In the genomic region with DNA sequence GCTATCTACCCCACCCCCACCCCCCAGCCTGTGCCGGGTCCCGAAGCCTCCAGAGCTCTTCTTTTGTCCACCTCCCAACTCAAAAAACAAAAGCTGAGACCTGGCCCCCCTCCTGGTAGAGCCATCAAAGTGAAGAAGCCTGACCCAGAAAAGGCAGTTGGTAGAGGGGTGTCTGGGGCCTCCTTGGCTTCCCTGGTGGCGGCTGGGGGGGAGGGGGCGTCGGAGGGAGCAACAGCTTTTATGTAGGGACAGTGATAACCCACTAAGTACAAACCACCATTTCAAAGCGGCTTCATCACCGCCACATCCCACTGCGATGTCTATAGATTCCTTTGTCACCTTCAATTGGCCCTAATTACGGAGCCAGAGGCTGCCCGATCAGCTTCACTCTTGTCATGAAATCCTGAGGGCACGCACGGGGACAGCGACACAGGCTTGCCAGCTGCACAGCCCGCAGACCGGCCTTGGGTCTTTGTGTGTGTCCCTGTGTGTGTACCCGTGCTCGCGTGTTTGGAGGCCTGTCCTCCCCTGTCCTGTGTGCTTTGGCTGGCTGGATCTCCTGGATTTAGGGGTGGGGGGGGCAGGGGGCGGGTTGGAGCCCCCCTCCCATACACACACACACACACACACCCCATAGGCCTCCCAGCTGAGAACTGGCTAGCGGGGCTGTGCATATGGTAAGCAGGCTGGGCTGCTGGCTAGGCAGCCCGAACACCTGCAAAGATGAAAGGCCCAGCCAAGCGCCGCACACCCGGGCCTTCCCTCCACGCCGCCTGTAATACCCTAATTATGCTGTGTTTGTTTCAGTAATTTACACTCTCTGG, we compare ENCODE assay signal across 11 mouse cellular contexts.
DNase-seq lines count a peak whose midpoint lies in the region; ATAC-seq and TF ChIP-seq lines count a peak whose summit lies in the region.
"Had no signal": no experiment of that assay in that cellular context is flagged by ENCODE, and none has a peak within 500 bp of the region (broad histone marks: within the 10 kb centered on the region; RNA-seq: fewer than 3 reads in every experiment).

No protein-coding gene starts in this region.

- H3K9ac ChIP-seq in heart, postnatal 0 days (replicated peaks; ENCODE audit: low read depth, low read length), result 0 out of 2 replicates have a peak overlapping the region, but pooled peaks have one; percentile 7
- H3K9ac ChIP-seq in hindbrain, embryonic 16.5 days (ENCODE audit: low read depth, low read length), result peak overlapping the region; percentile 54
- H3K9ac ChIP-seq: limb, embryonic 15.5 days had no signal

- TF ChIP-seq EP300 in heart, postnatal 0 days (IDR thresholded peaks at IDR 0.05; ENCODE audit: low read depth), result no peak

- peaks cover 43% of the 10 kb centered on the region for H3K4me1 ChIP-seq in heart, postnatal 0 days (ENCODE audit: control insufficient read depth, insufficient read depth)
- peaks cover 83% of the 10 kb centered on the region for H3K4me1 ChIP-seq in hindbrain, embryonic 16.5 days (ENCODE audit: control insufficient read depth, insufficient read depth, low read depth, low read length)

- H3K27me3 ChIP-seq in heart, postnatal 0 days (ENCODE audit: control insufficient read depth, insufficient read depth, low read length), result no peaks in the 10 kb centered on the region
- H3K27me3 ChIP-seq in hindbrain, embryonic 16.5 days (replicated peaks; ENCODE audit: control insufficient read depth, insufficient read depth, low read length), result no peaks in the 10 kb centered on the region
- H3K27me3 ChIP-seq: CH12.LX; limb, embryonic 15.5 days had no signal

- 52% methylated on average over 25 of the region's 26 CpGs for WGBS in heart, postnatal 0 days
- 14% methylated on average over 24 of the region's 26 CpGs for WGBS in hindbrain, embryonic 16.5 days

- H3K27ac ChIP-seq in heart, postnatal 0 days (ENCODE audit: low read depth), result no peak overlapping the region
- H3K27ac ChIP-seq in hindbrain, embryonic 16.5 days (ENCODE audit: low read depth, low read length), result peak overlapping the region; percentile 74
- H3K27ac ChIP-seq: limb, embryonic 15.5 days had no signal

- H3K9me3 ChIP-seq in heart, postnatal 0 days (replicated peaks; ENCODE audit: control insufficient read depth, low read length), result no peaks in the 10 kb centered on the region
- no peaks in the 10 kb centered on the region for H3K9me3 ChIP-seq in hindbrain, embryonic 16.5 days (ENCODE audit: control insufficient read depth, low read length)
- H3K9me3 ChIP-seq: limb, embryonic 15.5 days had no signal

- intact Hi-C loops in gastrocnemius, postnatal 14 days (cut with DNase I; ENCODE audit: low total_unique reads), result no loop called here

- no peak for ATAC-seq in heart, postnatal 0 days (ENCODE audit: insufficient read depth, low read depth)
- ATAC-seq in hindbrain, embryonic 16.5 days, result peak; percentile 67

- H3K4me3 ChIP-seq in heart, postnatal 0 days (ENCODE audit: low read depth, low read length), result no peak overlapping the region
- H3K4me3 ChIP-seq in hindbrain, embryonic 16.5 days (ENCODE audit: low read length), result no peak overlapping the region
- H3K4me3 ChIP-seq: limb, embryonic 15.5 days had no signal

- no peaks in the 10 kb centered on the region for H3K36me3 ChIP-seq in heart, postnatal 0 days (replicated peaks; ENCODE audit: control insufficient read depth, insufficient read depth, low read length)
- no peaks in the 10 kb centered on the region for H3K36me3 ChIP-seq in hindbrain, embryonic 16.5 days (ENCODE audit: control insufficient read depth, insufficient read depth, low read length)
- H3K36me3 ChIP-seq: limb, embryonic 15.5 days had no signal

- no peak overlapping the region for H3K4me2 ChIP-seq in heart, postnatal 0 days (ENCODE audit: low read depth, low read length)
- peak overlapping the region; percentile 18; the same call in 1 of the 2 replicates for H3K4me2 ChIP-seq in hindbrain, embryonic 16.5 days (ENCODE audit: low read length)
- H3K4me2 ChIP-seq: limb, embryonic 15.5 days had no signal

- no peak for DNase-seq in heart, postnatal 0 days (ENCODE audit: low spot score)
- DNase-seq in heart, adult 18-20 months, result no peak
- peak; percentile 51 for DNase-seq in embryo, embryonic 9.5 days (ENCODE audit: extremely low spot score)
- DNase-seq in retina, postnatal 1 day, result peak; percentile 93
- no peak for DNase-seq in gastrocnemius, postnatal 14 days
- no peak for DNase-seq in layer of hippocampus, adult 9-11 months
- DNase-seq in urinary bladder, adult 18-20 months (ENCODE audit: low spot score in 2 of 2), result no peak
- DNase-seq: heart, postnatal 14 days had no signal

- no peak for TF ChIP-seq CTCF in heart, postnatal 0 days (IDR thresholded peaks at IDR 0.05; ENCODE audit: low read depth)

Comparison
In these comparisons a context has a peak if more than half of its experiments do, and no peak if none do; other contexts are left out.
1. DNase-seq: peak in embryo, embryonic 9.5 days (single experiment) and retina, postnatal 1 day (single experiment); none in heart, postnatal 0 days (single experiment), heart, adult 18-20 months (0 of 2), gastrocnemius, postnatal 14 days (single experiment), layer of hippocampus, adult 9-11 months (single experiment) and urinary bladder, adult 18-20 months (0 of 2).